Mouse (Mus musculus): Measurements from ENCODE around the gene Cbx5. TPM values are rescaled to one million over a fixed set of nuclear protein-coding genes. Genes with fewer than 3 reads are reported as not detected.

Cbx5 gene
- total RNA-seq, 4 experiments from 2014 or later: 174 to 198 (median 181) TPM

DNA sequence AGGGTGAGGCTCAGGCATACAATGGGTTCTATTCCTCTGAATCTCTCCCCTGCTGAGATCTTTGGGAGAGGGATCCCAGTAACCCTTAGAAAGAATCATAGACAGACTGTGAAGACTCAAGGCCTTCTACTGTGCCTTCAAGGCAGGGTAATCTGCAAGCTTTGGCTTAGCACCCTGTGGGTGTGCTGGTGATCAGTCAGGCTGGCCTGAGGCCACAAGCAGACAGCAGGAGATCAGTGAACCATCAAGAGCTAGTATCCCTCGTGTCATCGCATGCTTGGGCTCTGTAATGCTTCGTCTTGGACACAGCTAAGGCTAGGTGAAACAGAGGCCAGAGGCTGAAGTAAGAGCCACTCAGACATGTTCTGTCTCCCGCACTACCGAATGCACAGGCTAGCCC, 66.4 kb downstream of the Cbx5 start:
- no peak for DNase-seq (ENCODE audit: low spot score in 2 of 2)

GRCm38 (mm10) chr15:103172537-103172936, 67.1 kb downstream of the Cbx5 start:
- no peak for DNase-seq (ENCODE audit: low spot score in 2 of 2)

DNA sequence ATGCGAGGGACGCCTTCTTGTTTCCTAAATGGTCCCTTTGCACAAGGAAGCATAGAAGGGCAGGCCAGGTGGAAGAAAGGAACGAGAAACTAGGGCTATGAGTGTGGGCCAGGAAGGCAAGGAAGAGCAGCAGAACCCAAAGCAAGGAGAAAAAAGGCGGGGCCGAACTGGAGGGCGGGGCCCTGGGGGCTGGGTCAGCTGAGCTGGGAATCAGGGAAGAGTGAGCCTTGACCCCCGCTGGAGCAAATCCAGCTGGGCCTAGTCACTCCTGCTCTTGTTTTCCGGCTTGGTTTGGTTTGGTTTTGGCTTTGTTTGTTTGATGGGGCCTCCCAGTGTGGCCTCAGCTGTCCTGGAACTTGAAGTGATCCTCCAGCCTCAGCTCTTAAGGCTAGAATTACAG, 68.3 kb downstream of the Cbx5 start:
- no peak for DNase-seq (ENCODE audit: low spot score in 2 of 2)

GRCm38 (mm10) chr15:103170316-103170679, 69.3 kb downstream of the Cbx5 start:
- no peak for DNase-seq (ENCODE audit: low spot score in 2 of 2)

- DNase-seq (ENCODE audit: low spot score in 2 of 2): no peak
Measured at GRCm38 (mm10) chr15:103169612-103170315, 69.9 kb downstream of the Cbx5 start.

- DNase-seq (ENCODE audit: low spot score in 2 of 2): no peak
Measured at GRCm38 (mm10) chr15:103168801-103169611, 70.6 kb downstream of the Cbx5 start.

DNA sequence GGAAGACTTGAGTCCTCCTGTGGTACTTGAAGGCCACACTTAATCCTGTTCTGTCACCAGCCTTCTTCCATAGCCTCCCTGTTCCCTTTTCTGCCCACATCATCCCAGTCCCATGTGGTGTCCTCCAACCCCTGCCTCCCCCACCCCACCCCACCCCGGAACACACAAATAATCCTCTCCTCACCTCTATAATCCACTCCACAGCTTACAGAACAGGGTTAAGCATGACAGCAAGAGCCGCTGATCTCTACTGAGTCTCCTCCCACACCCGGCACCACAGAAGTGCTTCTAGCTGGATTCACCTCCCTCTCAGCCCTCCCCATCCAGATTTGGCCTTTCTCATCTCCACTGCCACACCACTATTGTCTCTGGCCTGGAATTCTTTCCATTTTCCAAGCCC, 71.8 kb downstream of the Cbx5 start:
- no peak for DNase-seq (ENCODE audit: low spot score in 2 of 2)

DNA sequence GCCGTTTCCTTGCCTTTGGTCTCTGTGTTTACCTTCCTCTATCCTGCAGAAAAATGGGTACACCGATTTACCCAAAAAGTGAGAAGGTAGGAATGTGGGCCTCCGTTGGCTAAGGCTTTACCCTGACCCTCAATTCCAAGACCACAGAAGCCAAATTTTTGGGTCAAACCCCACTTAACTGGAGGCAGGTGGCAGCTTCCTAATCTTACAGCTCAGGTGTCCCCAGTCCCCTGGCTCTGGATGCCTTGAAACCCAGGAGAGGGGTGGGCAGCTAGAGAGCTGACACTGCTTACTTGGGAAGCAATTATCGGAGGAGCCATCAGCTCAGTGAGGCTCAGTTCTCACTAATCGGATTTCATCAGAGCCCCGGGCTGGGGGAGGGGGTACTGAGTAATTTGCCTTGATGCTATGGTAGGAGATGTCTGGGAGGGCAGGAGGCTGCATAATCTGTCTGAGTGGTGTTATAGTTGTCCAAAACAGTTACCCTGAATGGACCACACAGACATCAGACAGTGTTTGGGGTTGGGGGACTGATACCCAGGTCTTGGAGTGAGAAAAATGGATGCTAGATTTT, 72.5 kb downstream of the Cbx5 start, which contains the start of gene Smug1:
Gene Smug1, minus strand, starts transcription at position 51 of the 574 bp plus-strand sequence.
- DNase-seq (ENCODE audit: low spot score in 2 of 2): no peak

- no peak for DNase-seq (ENCODE audit: low spot score in 2 of 2)
Measured at GRCm38 (mm10) chr15:103165924-103166323, 73.7 kb downstream of the Cbx5 start.

DNA sequence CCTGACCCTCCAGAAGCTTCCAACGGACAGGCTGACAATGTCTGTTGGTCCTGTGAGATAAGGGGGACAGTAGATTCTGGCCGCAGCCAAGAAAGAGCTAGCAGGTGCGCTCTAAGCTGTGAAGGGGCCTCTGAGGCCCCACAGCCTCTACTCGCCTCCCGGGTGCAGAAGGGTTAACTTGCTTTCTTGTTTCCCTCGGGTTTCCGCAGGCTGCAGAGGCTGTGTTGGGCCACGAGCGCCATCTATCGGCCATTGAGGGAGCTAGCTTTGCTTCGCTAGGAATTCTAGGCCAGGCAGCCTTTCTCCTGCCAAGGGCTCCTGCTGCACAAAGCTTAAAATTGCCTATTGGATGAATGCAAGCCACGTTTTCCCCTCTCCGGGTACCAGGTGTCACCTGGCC, 74.2 kb downstream of the Cbx5 start:
- DNase-seq (ENCODE audit: low spot score in 2 of 2): peak; percentile 60 to 73

DNA sequence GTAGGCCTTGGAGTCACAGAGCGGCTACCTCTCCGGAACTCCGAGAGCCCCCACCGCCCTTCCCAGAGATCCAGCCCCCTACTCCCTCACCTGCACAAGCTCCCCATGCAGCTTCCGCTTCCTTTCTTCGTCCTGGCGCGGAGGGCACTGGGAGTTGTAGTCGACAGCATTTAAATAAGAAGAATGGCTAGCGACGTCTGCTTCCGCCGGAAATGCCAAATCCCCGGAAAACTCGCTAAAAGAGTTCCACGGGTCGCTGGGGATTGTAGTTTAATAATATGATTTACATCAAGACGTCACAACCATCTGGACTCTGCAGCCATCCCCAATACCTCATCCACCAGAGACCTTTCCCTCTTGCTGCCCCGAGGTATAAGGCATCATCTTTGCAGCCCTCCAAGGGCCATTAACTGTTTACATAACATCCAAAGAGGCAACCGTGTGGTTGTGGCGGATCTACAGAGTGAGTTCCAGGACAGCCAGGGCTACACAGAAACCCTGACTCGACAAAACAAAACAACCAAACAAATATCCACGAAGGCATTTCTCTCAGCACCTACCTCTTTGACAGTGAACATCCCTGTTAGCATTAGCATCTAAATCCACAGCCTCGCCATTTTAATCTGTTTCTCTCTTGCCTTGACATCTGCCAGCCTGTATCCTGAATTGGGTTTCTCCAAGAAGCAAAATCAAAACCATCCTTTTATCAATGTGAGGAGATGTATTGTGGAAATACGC, 76.3 kb downstream of the Cbx5 start:
- DNase-seq (ENCODE audit: low spot score in 2 of 2): peak; percentile 82 to 92

DNA sequence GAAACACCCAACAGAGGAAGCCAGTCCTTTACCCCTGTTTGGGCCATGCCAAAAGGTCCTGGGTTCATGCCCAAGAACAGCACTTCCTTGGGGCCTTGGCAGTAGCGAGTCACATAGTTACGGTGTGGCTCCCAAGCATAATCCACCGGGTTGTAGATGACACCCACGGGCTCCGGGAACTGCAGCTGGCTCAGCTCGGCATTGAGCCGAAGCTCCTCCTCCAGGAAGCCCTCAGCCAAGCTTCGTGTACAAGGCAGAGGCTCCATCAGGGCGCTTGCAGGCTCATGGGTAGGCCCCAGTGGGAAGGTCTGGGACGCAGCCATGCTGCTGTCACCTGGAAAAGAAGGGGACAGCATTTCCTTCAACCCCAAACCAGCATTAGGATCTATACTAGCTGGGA, 82.0 kb downstream of the Cbx5 start:
- DNase-seq (ENCODE audit: low spot score in 2 of 2): peak in 1 of 2 experiments; percentile 51

GRCm38 (mm10) chr15:103156890-103157289, 82.7 kb downstream of the Cbx5 start:
- no peak for DNase-seq (ENCODE audit: low spot score in 2 of 2)

DNA sequence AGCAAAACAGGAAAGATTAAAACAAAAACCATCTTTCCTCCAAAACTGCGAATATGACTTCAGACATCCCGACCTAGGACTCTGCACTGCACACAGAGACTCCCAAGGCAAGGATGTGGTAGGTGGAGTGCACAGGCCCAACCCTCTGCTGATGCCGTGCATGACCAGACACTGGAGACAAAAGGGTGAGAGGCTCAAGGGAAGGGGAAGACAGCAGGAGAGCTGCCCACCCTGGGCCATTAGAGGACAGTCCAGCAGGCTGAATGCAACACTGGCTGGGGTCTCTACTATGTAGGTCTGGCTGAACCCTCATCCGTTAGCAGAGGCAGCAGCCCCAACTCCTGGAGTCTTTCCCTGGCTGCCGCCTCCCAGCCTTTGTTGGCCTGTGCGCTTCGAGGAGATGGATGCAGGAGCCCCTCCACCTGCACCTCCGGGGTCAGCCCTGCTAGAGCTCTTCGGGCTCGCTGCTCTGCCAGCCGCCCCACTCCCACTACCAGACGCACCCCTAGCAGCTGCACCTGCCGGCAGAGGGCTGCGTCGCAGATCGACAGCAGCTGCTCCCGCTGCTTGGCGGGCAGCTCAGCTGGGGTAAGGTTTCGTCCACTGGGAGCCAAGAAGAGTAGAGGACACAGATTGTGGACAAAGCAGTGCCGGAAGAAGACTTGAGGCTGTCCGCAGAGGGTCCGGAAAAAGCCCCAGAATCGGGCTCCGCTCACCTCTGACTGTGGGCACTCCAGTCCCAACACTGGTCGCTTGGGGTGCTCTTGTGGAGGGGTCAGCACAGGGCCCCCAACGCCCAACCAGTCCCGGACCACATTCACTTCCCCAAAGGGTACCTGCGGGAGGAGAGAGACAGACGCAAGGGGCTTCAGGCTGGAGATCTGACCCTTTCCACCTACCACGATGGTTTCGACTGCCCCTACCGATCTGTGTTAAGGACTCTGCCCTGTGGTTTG, 84.0 kb downstream of the Cbx5 start:
- no peak for DNase-seq (ENCODE audit: low spot score in 2 of 2)

DNA sequence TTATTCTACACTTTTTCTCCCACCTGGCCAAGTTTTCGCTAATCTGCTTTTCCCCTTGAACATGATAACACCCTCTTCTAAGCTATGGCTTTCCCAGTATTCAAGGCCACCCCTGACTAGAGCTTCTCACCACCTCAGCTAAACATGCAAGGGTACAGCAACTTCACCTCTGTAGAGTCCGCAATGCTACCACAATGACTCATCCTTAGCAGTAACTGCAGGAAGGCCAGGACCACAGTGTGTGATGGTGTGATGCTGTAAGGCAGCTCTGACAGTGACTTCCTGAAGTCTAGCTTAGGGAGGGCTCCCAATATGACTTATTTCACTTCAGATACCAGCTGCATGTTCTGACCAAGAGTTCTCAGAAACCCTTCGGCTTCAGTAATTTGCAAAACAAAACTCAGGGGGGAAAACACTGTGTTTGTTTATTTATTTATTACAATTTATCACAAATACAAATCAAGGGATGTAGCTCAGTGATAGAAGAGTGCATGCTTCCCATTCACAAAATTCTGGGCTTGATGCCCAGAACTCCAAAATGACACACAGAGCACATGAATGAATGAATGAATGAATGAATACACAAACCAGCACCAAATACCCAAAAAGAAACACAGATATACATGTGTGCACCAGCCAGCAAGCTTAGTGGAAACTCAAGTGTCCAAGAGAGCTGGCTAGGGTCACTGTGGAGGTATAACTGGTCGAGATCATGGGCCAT, 86.6 kb downstream of the Cbx5 start:
- no peak for DNase-seq (ENCODE audit: low spot score in 2 of 2)

- DNase-seq (ENCODE audit: low spot score in 2 of 2): no peak
Measured at GRCm38 (mm10) chr15:103152371-103152770, 87.2 kb downstream of the Cbx5 start.

DNA sequence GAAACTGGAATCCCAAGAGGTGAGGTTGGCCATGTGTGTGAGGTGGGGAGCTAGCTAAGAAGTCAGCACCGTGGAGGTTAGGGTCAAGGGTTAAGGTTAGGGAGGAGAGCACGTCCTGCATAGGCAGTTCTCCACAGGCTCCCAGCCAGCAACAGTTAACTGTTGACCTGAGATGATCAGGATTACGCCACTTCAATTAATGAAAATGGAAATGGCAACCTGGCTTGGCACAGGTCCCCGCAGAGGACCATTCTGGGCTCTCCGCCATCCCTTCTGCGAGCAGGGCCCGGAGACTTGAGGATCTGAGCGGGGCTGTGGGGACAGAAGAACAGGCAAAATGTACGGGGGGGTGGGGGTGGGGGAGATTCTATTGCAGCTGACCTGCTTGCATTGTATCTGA, 91.8 kb downstream of the Cbx5 start:
- DNase-seq (ENCODE audit: low spot score in 2 of 2): no peak

- DNase-seq (ENCODE audit: low spot score in 2 of 2): no peak
Measured at GRCm38 (mm10) chr15:103147422-103147690, 92.3 kb downstream of the Cbx5 start.

DNA sequence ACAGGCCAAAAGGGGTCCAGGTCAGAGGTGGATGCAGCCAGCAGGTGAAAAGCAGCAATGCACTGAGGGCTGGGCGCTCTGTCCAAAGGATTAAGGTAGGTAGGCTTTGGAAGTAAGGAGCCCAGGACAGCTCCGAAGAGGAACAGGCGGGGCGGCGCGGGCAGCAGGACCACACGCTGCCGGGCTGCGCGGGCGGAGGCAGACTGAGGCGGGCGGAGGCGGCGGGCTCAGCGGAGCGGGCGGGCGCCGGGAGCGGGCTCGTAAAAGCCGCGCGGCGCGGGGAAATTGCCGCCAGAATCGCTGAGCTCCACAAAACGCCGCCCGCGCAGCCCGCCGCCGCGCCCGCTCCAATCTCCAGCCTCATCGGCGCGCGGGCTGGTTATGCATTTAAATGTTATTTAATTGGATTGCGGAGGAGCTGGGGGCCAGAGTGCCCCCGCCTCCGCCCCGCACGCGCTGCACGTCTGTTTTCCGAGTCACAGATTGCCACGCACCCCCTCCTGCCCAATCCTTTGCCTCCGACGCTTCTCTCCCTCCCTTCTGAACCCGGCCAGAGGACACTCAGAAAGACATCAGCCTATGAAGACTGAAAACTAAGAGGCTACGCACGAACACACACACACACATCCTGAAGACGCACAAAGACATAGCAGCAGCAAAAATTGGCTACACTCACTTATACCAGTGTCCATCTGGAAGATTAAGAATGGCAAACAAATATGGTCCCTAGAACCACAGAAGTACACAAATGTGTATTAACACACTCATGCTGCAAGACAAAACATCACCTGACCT, 92.8 kb downstream of the Cbx5 start:
- peak in 1 of 2 experiments; percentile 67 for DNase-seq (ENCODE audit: low spot score in 2 of 2)

Measured in left cerebral cortex, adult 8-10 months (tissue).